ENCODE assay signal across 13 mouse cellular contexts in genomic region chr19:57648202-57648943, GRCm38 (mm10). TPM values are rescaled to one million over a fixed set of nuclear protein-coding genes. Genes with fewer than 3 reads are reported as not detected.
A peak's percentile ranks its signal among the peaks of the same experiment; 100 is the strongest.
DNase-seq lines count a peak whose midpoint lies in the region; ATAC-seq and TF ChIP-seq lines count a peak whose summit lies in the region.
"Had no signal": no experiment of that assay in that cellular context is flagged by ENCODE, and none has a peak within 500 bp of the region (broad histone marks: within the 10 kb centered on the region; RNA-seq: fewer than 3 reads in every experiment).

No protein-coding gene starts in this region.

- H3K27ac ChIP-seq in forebrain, embryonic 14.5 days (ENCODE audit: low read depth, low read length): 0 out of 2 replicates have a peak overlapping the region, but pooled peaks have one; percentile 9
- H3K27ac ChIP-seq in forebrain, embryonic 11.5 days (ENCODE audit: low read depth, low read length): no peak overlapping the region
- no peak overlapping the region for H3K27ac ChIP-seq in midbrain, embryonic 15.5 days
- no peak overlapping the region for H3K27ac ChIP-seq in midbrain, embryonic 10.5 days (replicated peaks)
- no peak overlapping the region for H3K27ac ChIP-seq in gastrocnemius, adult 2 months
- H3K27ac ChIP-seq: forebrain, embryonic 10.5 days; hindbrain, embryonic 10.5 days; liver, embryonic 15.5 days had no signal

- H3K27me3 ChIP-seq in forebrain, embryonic 14.5 days (replicated peaks; ENCODE audit: control insufficient read depth, insufficient read depth, low read length): no peaks in the 10 kb centered on the region
- H3K27me3 ChIP-seq in forebrain, embryonic 11.5 days (ENCODE audit: control insufficient read depth, insufficient read depth, low read length): no peaks in the 10 kb centered on the region
- no peaks in the 10 kb centered on the region for H3K27me3 ChIP-seq in midbrain, embryonic 15.5 days (replicated peaks)
- H3K27me3 ChIP-seq in midbrain, embryonic 10.5 days (ENCODE audit: low read depth, poor library complexity, severe bottlenecking): no peaks in the 10 kb centered on the region
- H3K27me3 ChIP-seq in splenic B cell, adult 2 months (ENCODE audit: control insufficient read depth, insufficient read depth, low read length, poor library complexity, severe bottlenecking): no peaks in the 10 kb centered on the region
- H3K27me3 ChIP-seq: liver, embryonic 15.5 days had no signal

- TF ChIP-seq CTCF in gastrocnemius, adult 2 months (IDR thresholded peaks at IDR 0.05): no peak

- 91% methylated on average over 14 of the region's 14 CpGs for WGBS in forebrain, embryonic 14.5 days
- WGBS in forebrain, embryonic 11.5 days: 89% methylated on average over 14 of the region's 14 CpGs
- WGBS in midbrain, embryonic 15.5 days: 89% methylated on average over 14 of the region's 14 CpGs
- 95% methylated on average over 14 of the region's 14 CpGs for WGBS in midbrain, embryonic 10.5 days

- H3K9ac ChIP-seq in forebrain, embryonic 14.5 days (ENCODE audit: low read length): no peak overlapping the region
- no peak overlapping the region for H3K9ac ChIP-seq in forebrain, embryonic 11.5 days (ENCODE audit: low read length)
- no peak overlapping the region for H3K9ac ChIP-seq in midbrain, embryonic 15.5 days
- H3K9ac ChIP-seq: liver, embryonic 15.5 days had no signal

- ATAC-seq in forebrain, embryonic 14.5 days: no peak
- no peak for ATAC-seq in forebrain, embryonic 11.5 days (replicated peaks; ENCODE audit: low FRiP score)
- 0 out of 2 replicates have a peak, but pooled peaks have one; percentile 27 for ATAC-seq in midbrain, embryonic 15.5 days (replicated peaks)

- no peaks in the 10 kb centered on the region for H3K9me3 ChIP-seq in forebrain, embryonic 14.5 days (replicated peaks; ENCODE audit: control insufficient read depth, low read length)
- H3K9me3 ChIP-seq in forebrain, embryonic 11.5 days (ENCODE audit: control insufficient read depth, low read length): no peaks in the 10 kb centered on the region
- H3K9me3 ChIP-seq in midbrain, embryonic 15.5 days: no peaks in the 10 kb centered on the region
- no peaks in the 10 kb centered on the region; the same call in 1 of the 2 replicates for H3K9me3 ChIP-seq in midbrain, embryonic 10.5 days (replicated peaks)
- H3K9me3 ChIP-seq: hindbrain, embryonic 10.5 days had no signal

- no peak overlapping the region for H3K4me2 ChIP-seq in forebrain, embryonic 14.5 days (ENCODE audit: low read length)
- no peak overlapping the region for H3K4me2 ChIP-seq in forebrain, embryonic 11.5 days (ENCODE audit: low read depth, low read length, severe bottlenecking)
- no peak overlapping the region for H3K4me2 ChIP-seq in midbrain, embryonic 15.5 days
- H3K4me2 ChIP-seq: liver, embryonic 15.5 days had no signal

- H3K36me3 ChIP-seq in forebrain, embryonic 14.5 days (ENCODE audit: control insufficient read depth, insufficient read depth, low read length): no peaks in the 10 kb centered on the region; the same call in 1 of the 2 replicates
- H3K36me3 ChIP-seq in forebrain, embryonic 11.5 days (ENCODE audit: control insufficient read depth, insufficient read depth, low read length): no peaks in the 10 kb centered on the region
- no peaks in the 10 kb centered on the region for H3K36me3 ChIP-seq in midbrain, embryonic 15.5 days (replicated peaks)
- H3K36me3 ChIP-seq in midbrain, embryonic 10.5 days: peaks cover 22% of the 10 kb centered on the region
- H3K36me3 ChIP-seq in splenic B cell, adult 2 months (ENCODE audit: control insufficient read depth, insufficient read depth, low read length, poor library complexity, severe bottlenecking): no peaks in the 10 kb centered on the region

- H3K4me1 ChIP-seq in forebrain, embryonic 14.5 days (ENCODE audit: control insufficient read depth, insufficient read depth, low read length): no peaks in the 10 kb centered on the region
- H3K4me1 ChIP-seq in forebrain, embryonic 11.5 days (replicated peaks; ENCODE audit: control insufficient read depth, insufficient read depth, low read length): no peaks in the 10 kb centered on the region
- H3K4me1 ChIP-seq in midbrain, embryonic 15.5 days: no peaks in the 10 kb centered on the region
- H3K4me1 ChIP-seq in midbrain, embryonic 10.5 days: no peaks in the 10 kb centered on the region
- H3K4me1 ChIP-seq: forebrain, embryonic 10.5 days; hindbrain, embryonic 10.5 days; liver, embryonic 15.5 days had no signal

- no peak for DNase-seq in forebrain, embryonic 14.5 days (ENCODE audit: low spot score)
- no peak for DNase-seq in forebrain, embryonic 11.5 days (ENCODE audit: low spot score)
- DNase-seq in midbrain, embryonic 10.5 days (ENCODE audit: low spot score): no peak
- peak; percentile 30 for DNase-seq in induced T-regulatory cell, adult 2 months (ENCODE audit: low read depth)
- DNase-seq in splenic B cell, adult 2 months (ENCODE audit: low read depth, low spot score): peak; percentile 64
- no peak for DNase-seq in gastrocnemius, adult 2 months
- no peak for DNase-seq in left cerebral cortex, postnatal 10 days (ENCODE audit: extremely low spot score in 1 of 2, low spot score in 2 of 2)
- DNase-seq: right cerebral cortex, postnatal 25 days; thymus, postnatal 25 days had no signal

- intact Hi-C loops in gastrocnemius, adult 2 months (cut with DNase I): no loop called here
- intact Hi-C loops in left cerebral cortex, postnatal 10 days (cut with DNase I): loop anchor here (10.0 kb wide), 1 partner anchor 514 kb away; no protein-coding TSS in a partner anchor

- no peak overlapping the region for H3K4me3 ChIP-seq in forebrain, embryonic 14.5 days (ENCODE audit: low read depth, low read length)
- H3K4me3 ChIP-seq in forebrain, embryonic 11.5 days (ENCODE audit: low read depth, low read length): no peak overlapping the region
- H3K4me3 ChIP-seq in midbrain, embryonic 15.5 days: no peak overlapping the region
- H3K4me3 ChIP-seq in midbrain, embryonic 10.5 days: no peak overlapping the region
- H3K4me3 ChIP-seq in gastrocnemius, adult 2 months: no peak overlapping the region
- H3K4me3 ChIP-seq: forebrain, embryonic 10.5 days; hindbrain, embryonic 10.5 days; liver, embryonic 15.5 days had no signal

RNA-seq across cellular contexts. Expression of gene Atrnl1, which starts 37.5 kb away (rescaled TPM):
- polyA plus RNA-seq in forebrain, embryonic 14.5 days (2014; fragmentation: Nextera tagmentation; extraction: Ambion mirVana): 6.9 TPM in 2 replicates
- 5.0 and 5.3 TPM in 2 replicates for polyA plus RNA-seq in forebrain, embryonic 11.5 days (2014; fragmentation: Nextera tagmentation; extraction: Ambion mirVana)
- polyA plus RNA-seq in midbrain, embryonic 15.5 days (2015; fragmentation: Nextera tagmentation; extraction: Ambion mirVana): 9.4 and 9.8 TPM in 2 replicates
- polyA plus RNA-seq in midbrain, embryonic 10.5 days (2016; fragmentation: Nextera tagmentation; extraction: Ambion mirVana): 3.0 and 4.1 TPM in 2 replicates
- 1 to 10 TPM; 7.1 to 8.0 TPM for total RNA-seq in gastrocnemius, adult 2 months (2021)
- total RNA-seq in left cerebral cortex, postnatal 10 days (2021): 100 to 1,000 TPM; 110 to 113 TPM

Comparison
In these comparisons a context has a peak if more than half of its experiments do, and no peak if none do; other contexts are left out.
1. DNase-seq: peak in induced T-regulatory cell, adult 2 months (single experiment) and splenic B cell, adult 2 months (single experiment); none in forebrain, embryonic 14.5 days (single experiment), forebrain, embryonic 11.5 days (single experiment), midbrain, embryonic 10.5 days (single experiment), gastrocnemius, adult 2 months (single experiment) and left cerebral cortex, postnatal 10 days (0 of 2).